9 mouse cellular contexts compared by ENCODE assay signal in the genomic region with DNA sequence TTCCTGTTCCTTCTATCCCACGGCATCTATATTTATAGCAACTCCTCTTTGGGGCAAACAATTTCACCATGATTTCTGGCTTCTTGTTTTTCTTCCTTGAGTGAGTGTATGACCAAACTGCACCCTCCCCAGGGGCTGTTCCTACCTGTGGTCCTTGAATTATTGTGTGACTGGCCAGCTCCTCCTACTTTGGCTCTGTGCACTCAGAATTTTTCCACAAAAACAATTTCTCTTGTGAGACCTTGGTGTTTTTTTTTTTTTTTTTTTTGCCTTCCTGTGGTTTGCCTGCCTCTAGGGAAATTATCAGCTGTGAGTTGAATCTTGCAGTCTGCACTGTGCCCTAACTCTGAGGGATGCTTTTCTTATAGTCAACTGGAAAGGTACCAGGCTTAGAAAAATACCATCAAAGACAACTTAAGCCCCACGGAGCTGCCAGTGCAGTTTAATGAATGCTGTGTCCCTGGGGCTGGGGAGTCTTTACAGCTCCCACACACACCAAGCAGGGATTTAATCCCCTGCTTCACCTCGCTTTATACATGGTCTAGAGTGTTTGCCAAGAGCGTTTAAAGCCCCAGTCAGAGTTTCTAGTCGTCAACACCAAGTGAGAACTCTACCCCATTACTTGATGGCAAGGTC.
DNase-seq lines count a peak whose midpoint lies in the region; ATAC-seq and TF ChIP-seq lines count a peak whose summit lies in the region.
"Had no signal": no experiment of that assay in that cellular context is flagged by ENCODE, and none has a peak within 500 bp of the region (broad histone marks: within the 10 kb centered on the region; RNA-seq: fewer than 3 reads in every experiment).

No protein-coding gene starts in this region.

- no peaks in the 10 kb centered on the region for H3K36me3 ChIP-seq in midbrain, embryonic 12.5 days
- no peaks in the 10 kb centered on the region for H3K36me3 ChIP-seq in midbrain, embryonic 10.5 days
- no peaks in the 10 kb centered on the region for H3K36me3 ChIP-seq in forebrain, postnatal 0 days (ENCODE audit: insufficient read depth)
- no peaks in the 10 kb centered on the region for H3K36me3 ChIP-seq in stomach, postnatal 0 days (ENCODE audit: control insufficient read depth, insufficient read depth, low read length)

- H3K9me3 ChIP-seq in midbrain, embryonic 12.5 days = no peaks in the 10 kb centered on the region
- H3K9me3 ChIP-seq in midbrain, embryonic 10.5 days (replicated peaks) = no peaks in the 10 kb centered on the region
- no peaks in the 10 kb centered on the region for H3K9me3 ChIP-seq in forebrain, postnatal 0 days (ENCODE audit: low read length)
- no peaks in the 10 kb centered on the region for H3K9me3 ChIP-seq in stomach, postnatal 0 days (ENCODE audit: control insufficient read depth, low read length)

- no peak for TF ChIP-seq CTCF in forebrain, postnatal 0 days (IDR thresholded peaks at IDR 0.05; ENCODE audit: low read depth)
- no peak for TF ChIP-seq CTCF in stomach, postnatal 0 days (IDR thresholded peaks at IDR 0.05; ENCODE audit: low read depth)

- H3K4me3 ChIP-seq in midbrain, embryonic 12.5 days = no peak overlapping the region
- H3K4me3 ChIP-seq in midbrain, embryonic 10.5 days = no peak overlapping the region
- H3K4me3 ChIP-seq in forebrain, postnatal 0 days (ENCODE audit: low read depth, low read length) = no peak overlapping the region
- no peak overlapping the region for H3K4me3 ChIP-seq in stomach, postnatal 0 days (ENCODE audit: low read depth, low read length)

- no peak overlapping the region for H3K9ac ChIP-seq in midbrain, embryonic 12.5 days (replicated peaks)
- no peak overlapping the region for H3K9ac ChIP-seq in forebrain, postnatal 0 days
- no peak overlapping the region for H3K9ac ChIP-seq in stomach, postnatal 0 days (ENCODE audit: low read length)

- peaks cover 20% of the 10 kb centered on the region for H3K4me1 ChIP-seq in midbrain, embryonic 12.5 days
- peaks cover 22% of the 10 kb centered on the region for H3K4me1 ChIP-seq in midbrain, embryonic 10.5 days
- H3K4me1 ChIP-seq in forebrain, postnatal 0 days (ENCODE audit: insufficient read depth) = no peaks in the 10 kb centered on the region
- H3K4me1 ChIP-seq in stomach, postnatal 0 days (replicated peaks; ENCODE audit: control insufficient read depth, insufficient read depth) = peaks cover 4% of the 10 kb centered on the region; the same call in 1 of the 2 replicates

- TF ChIP-seq EP300 in stomach, postnatal 0 days (optimal IDR thresholded peaks at IDR 0.05) = no peak

- intact Hi-C loops in left cerebral cortex, postnatal 4 days (cut with DNase I) = loop anchor here (10.0 kb wide), 1 partner anchor 164 kb away; no protein-coding TSS in a partner anchor

- peaks cover 6% of the 10 kb centered on the region for H3K27me3 ChIP-seq in midbrain, embryonic 12.5 days
- H3K27me3 ChIP-seq in midbrain, embryonic 10.5 days (ENCODE audit: low read depth, poor library complexity, severe bottlenecking) = no peaks in the 10 kb centered on the region
- no peaks in the 10 kb centered on the region for H3K27me3 ChIP-seq in forebrain, postnatal 0 days (ENCODE audit: insufficient read depth, low read length)
- no peaks in the 10 kb centered on the region for H3K27me3 ChIP-seq in stomach, postnatal 0 days (ENCODE audit: control insufficient read depth, insufficient read depth, low read length)

- ATAC-seq in midbrain, embryonic 12.5 days (ENCODE audit: low FRiP score, low read depth) = 0 out of 2 replicates have a peak, but pooled peaks have one; percentile 30
- ATAC-seq in forebrain, postnatal 0 days = peak; percentile 65
- no peak for ATAC-seq in stomach, postnatal 0 days (ENCODE audit: low FRiP score, low TSS enrichment)

- 0 out of 2 replicates have a peak overlapping the region, but pooled peaks have one; percentile 11 for H3K27ac ChIP-seq in midbrain, embryonic 12.5 days (replicated peaks)
- no peak overlapping the region; the same call in 1 of the 2 replicates for H3K27ac ChIP-seq in midbrain, embryonic 10.5 days (replicated peaks)
- H3K27ac ChIP-seq in forebrain, postnatal 0 days (ENCODE audit: low read depth, low read length) = peak overlapping the region; percentile 17
- H3K27ac ChIP-seq in stomach, postnatal 0 days (replicated peaks) = peak overlapping the region; percentile 65; the same call in 1 of the 2 replicates

- 12% methylated on average over 5 of the region's 5 CpGs for WGBS in midbrain, embryonic 12.5 days
- WGBS in midbrain, embryonic 10.5 days = 25% methylated on average over 5 of the region's 5 CpGs
- WGBS in forebrain, postnatal 0 days = 6% methylated on average over 5 of the region's 5 CpGs
- 28% methylated on average over 5 of the region's 5 CpGs for WGBS in stomach, postnatal 0 days

- no peak overlapping the region for H3K4me2 ChIP-seq in midbrain, embryonic 12.5 days (replicated peaks)
- no peak overlapping the region for H3K4me2 ChIP-seq in forebrain, postnatal 0 days (ENCODE audit: low read depth)
- H3K4me2 ChIP-seq in stomach, postnatal 0 days (replicated peaks; ENCODE audit: low read depth) = no peak overlapping the region

- peak; percentile 5 for DNase-seq in embryo, embryonic 9.5 days (ENCODE audit: extremely low spot score)
- DNase-seq in embryo, embryonic 10 days (ENCODE audit: low spot score) = no peak
- DNase-seq in midbrain, embryonic 10.5 days (ENCODE audit: low spot score) = no peak
- peak; percentile 33 for DNase-seq in forebrain, postnatal 0 days
- DNase-seq in stomach, postnatal 0 days (ENCODE audit: low spot score) = no peak
- DNase-seq in left cerebral cortex, postnatal 4 days = no peak
- no peak for DNase-seq in B cell, adult 2 months
- DNase-seq: lung, postnatal 4 days had no signal

Comparison
In these comparisons a context has a peak if more than half of its experiments do, and no peak if none do; other contexts are left out.
1. DNase-seq: peak in embryo, embryonic 9.5 days (single experiment) and forebrain, postnatal 0 days (single experiment); none in embryo, embryonic 10 days (single experiment), midbrain, embryonic 10.5 days (single experiment), stomach, postnatal 0 days (single experiment), left cerebral cortex, postnatal 4 days (single experiment) and B cell, adult 2 months (0 of 2).